Mouse (Mus musculus) liver, adult 2 months (tissue): ENCODE data around the gene Hook2.

Experiments used
- CTCF ChIP-seq: fragments of 200-500 bp; IDR thresholded peaks from 2 replicates; pipeline ENCODE4 v1.5.1; 2011; ENCODE audit warnings: low read depth, low read length, control low read depth
- POLR2A ChIP-seq: fragments of 200-500 bp; IDR thresholded peaks from 2 replicates; pipeline ENCODE4 v1.6.1; 2011; ENCODE audit warnings: low read length, control low read depth; ENCODE audit not compliant: insufficient read depth; ENCODE audit errors: extremely low read depth

DNA sequence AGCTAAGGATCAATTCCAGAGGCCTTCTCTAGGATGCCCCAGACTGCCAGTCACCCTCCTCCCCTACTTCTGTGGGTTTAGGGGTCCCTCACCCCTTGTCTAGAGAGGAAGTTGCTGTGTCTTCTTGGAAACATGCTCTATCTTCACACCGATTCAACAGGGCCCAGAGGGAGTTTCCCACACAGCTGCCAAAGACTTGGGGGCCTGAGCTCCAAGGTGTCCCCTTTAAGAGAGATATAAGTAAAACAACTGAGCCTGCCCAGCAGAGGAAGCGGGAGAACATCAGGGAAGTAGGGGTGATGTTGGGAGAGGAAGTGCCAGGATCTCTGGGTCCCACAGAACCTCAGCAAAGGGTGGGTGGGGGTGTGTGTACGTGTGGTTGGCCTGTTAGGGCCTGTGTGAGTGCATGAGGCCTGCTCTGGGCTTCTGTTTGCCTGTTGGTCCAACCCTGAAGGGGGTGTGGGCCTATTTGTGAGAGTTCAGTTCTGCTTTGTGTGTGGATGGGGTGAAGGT lies 7.8 kb upstream of the Hook2 start:
- TF ChIP-seq CTCF (no peak), POLR2A (no peak)
